Mouse (Mus musculus) duodenum, adult 2 months (tissue): ENCODE data around the gene Adgrd1. TPM values are rescaled to one million over a fixed set of nuclear protein-coding genes. Genes with fewer than 3 reads are reported as not detected.

Experiments
- polyA plus RNA-seq: library from polyadenylated mRNA; depleted of rRNA; stranded (reverse); fragments of >200 nt; gene quantifications from 2 replicates; pipeline ENCODE4 v1.2.3, GENCODE M21; 2012; ENCODE audit warnings: low replicate concordance; rRNA removed

Adgrd1 gene
- polyA plus RNA-seq: 3.8 and 10.0 TPM in 2 replicates

DNA sequence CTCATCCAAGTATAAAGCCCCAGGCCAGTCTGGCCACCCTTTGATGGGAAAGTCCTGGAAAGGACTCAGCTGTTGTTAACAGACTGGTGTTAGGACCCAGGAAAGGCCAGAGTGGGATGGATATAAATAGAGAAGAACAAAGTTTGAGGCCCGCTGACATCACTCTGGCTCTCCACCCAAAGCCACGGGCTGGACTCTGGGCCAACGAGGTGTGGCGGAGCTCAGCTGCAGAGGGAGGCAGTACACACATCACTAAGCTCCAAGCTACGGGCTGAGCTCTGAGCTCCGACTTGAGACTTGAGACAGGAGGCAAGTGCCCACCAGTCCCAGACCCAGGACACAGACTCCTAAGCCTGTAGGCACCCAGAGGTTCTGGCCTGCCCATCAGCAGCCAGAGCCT is at the start of gene Adgrd1:
Gene Adgrd1, plus strand, starts transcription at position 240 of the 400 bp plus-strand sequence.

Other genes starting within 250 kb of the Adgrd1 start
- 0.56 and 1.6 TPM in 2 replicates for gene Rimbp2, start 143.3 kb upstream of the Adgrd1 start, polyA plus RNA-seq
- 4.7 and 4.9 TPM in 2 replicates for gene Stx2, start 88.2 kb upstream of the Adgrd1 start, polyA plus RNA-seq
- gene Ran, start 76.7 kb upstream of the Adgrd1 start, polyA plus RNA-seq: 37.2 and 51.2 TPM in 2 replicates